Comparison of ENCODE assay signal across 19 mouse cellular contexts in genomic region chr12:8927652-8928051, GRCm38 (mm10). TPM values are rescaled to one million over a fixed set of nuclear protein-coding genes. Genes with fewer than 3 reads are reported as not detected.
A peak's percentile ranks its signal among the peaks of the same experiment; 100 is the strongest.
DNase-seq lines count a peak whose midpoint lies in the region; ATAC-seq and TF ChIP-seq lines count a peak whose summit lies in the region.
"Had no signal": no experiment of that assay in that cellular context is flagged by ENCODE, and none has a peak within 500 bp of the region (broad histone marks: within the 10 kb centered on the region; RNA-seq: fewer than 3 reads in every experiment).

No protein-coding gene starts in this region.

- H3K27ac ChIP-seq in gastrocnemius, adult 2 months, result peak overlapping the region; percentile 77
- H3K27ac ChIP-seq in lung, postnatal 0 days (ENCODE audit: low read length), result no peak overlapping the region
- H3K27ac ChIP-seq: embryonic facial prominence, embryonic 12.5 days; limb, embryonic 10.5 days; neural tube, embryonic 15.5 days had no signal

- WGBS in lung, postnatal 0 days, result 76% methylated on average over 3 of the region's 3 CpGs
- whole genome bisulfite sequencing in lung, adult 2 months, result 50% methylated on average over 3 of the region's 3 CpGs

- intact Hi-C loops in gastrocnemius, adult 2 months (cut with DNase I), result no loop called here

- ATAC-seq in lung, postnatal 0 days, result 0 out of 2 replicates have a peak, but pooled peaks have one; percentile 25
- ATAC-seq: intestine, postnatal 0 days had no signal

- H3K36me3 ChIP-seq in lung, postnatal 0 days (ENCODE audit: insufficient read depth, low read length), result peaks cover under 1% of the 10 kb centered on the region; the same call in 1 of the 2 replicates
- H3K36me3 ChIP-seq in splenic B cell, adult 2 months (ENCODE audit: control insufficient read depth, insufficient read depth, low read length, poor library complexity, severe bottlenecking), result 0 out of 2 replicates have a peak, but pooled peaks cover 1% of the 10 kb centered on the region

- no peak for TF ChIP-seq POLR2A in lung, adult 2 months (IDR thresholded peaks at IDR 0.05; ENCODE audit: borderline replicate concordance, extremely low read depth, low read depth, low read length)

- peaks cover 12% of the 10 kb centered on the region; the same call in 1 of the 2 replicates for H3K4me1 ChIP-seq in lung, postnatal 0 days (ENCODE audit: insufficient read depth, low read depth, low read length)
- H3K4me1 ChIP-seq in lung, adult 2 months (ENCODE audit: control insufficient read depth, insufficient read depth, low read length), result peaks cover 30% of the 10 kb centered on the region

- TF ChIP-seq CTCF in gastrocnemius, adult 2 months (IDR thresholded peaks at IDR 0.05), result no peak
- TF ChIP-seq CTCF in lung, postnatal 0 days (IDR thresholded peaks at IDR 0.05), result no peak
- TF ChIP-seq CTCF in lung, adult 2 months (IDR thresholded peaks at IDR 0.05; ENCODE audit: insufficient read depth, low read length), result no peak

- no peaks in the 10 kb centered on the region for H3K27me3 ChIP-seq in lung, postnatal 0 days (replicated peaks; ENCODE audit: insufficient read depth, low read length)
- H3K27me3 ChIP-seq in splenic B cell, adult 2 months (ENCODE audit: control insufficient read depth, insufficient read depth, low read length, poor library complexity, severe bottlenecking), result no peaks in the 10 kb centered on the region
- H3K27me3 ChIP-seq: embryonic facial prominence, embryonic 12.5 days; neural tube, embryonic 15.5 days had no signal

- no peaks in the 10 kb centered on the region for H3K9me3 ChIP-seq in lung, postnatal 0 days (ENCODE audit: low read length)
- H3K9me3 ChIP-seq: embryonic facial prominence, embryonic 12.5 days; limb, embryonic 10.5 days; neural tube, embryonic 15.5 days had no signal

- no peak for TF ChIP-seq EP300 in lung, postnatal 0 days (IDR thresholded peaks at IDR 0.05)

- H3K4me3 ChIP-seq in gastrocnemius, adult 2 months, result peak overlapping the region; percentile 44
- H3K4me3 ChIP-seq in lung, postnatal 0 days (ENCODE audit: low read depth, low read length), result no peak overlapping the region
- no peak overlapping the region for H3K4me3 ChIP-seq in lung, adult 2 months (replicated peaks; ENCODE audit: extremely low read depth, low read depth, low read length)
- H3K4me3 ChIP-seq: embryonic facial prominence, embryonic 12.5 days; limb, embryonic 10.5 days; neural tube, embryonic 15.5 days had no signal

- H3K4me2 ChIP-seq in lung, postnatal 0 days (replicated peaks; ENCODE audit: low read depth, low read length), result no peak overlapping the region
- H3K4me2 ChIP-seq: embryonic facial prominence, embryonic 12.5 days; lung, embryonic 14.5 days; neural tube, embryonic 15.5 days had no signal

- no peak overlapping the region for H3K9ac ChIP-seq in lung, postnatal 0 days (replicated peaks; ENCODE audit: low read depth)
- H3K9ac ChIP-seq: embryonic facial prominence, embryonic 12.5 days; lung, embryonic 14.5 days; neural tube, embryonic 15.5 days had no signal

- DNase-seq in gastrocnemius, adult 2 months, result no peak
- DNase-seq in gastrocnemius, adult 8-10 months (ENCODE audit: low spot score in 2 of 2), result no peak
- peak; percentile 53 for DNase-seq in lung, postnatal 0 days (ENCODE audit: low spot score)
- no peak for DNase-seq in lung, adult 2 months
- DNase-seq in induced T-regulatory cell, adult 2 months (ENCODE audit: low read depth), result peak; percentile 1
- peak; percentile 66 for DNase-seq in splenic B cell, adult 2 months (ENCODE audit: low read depth, low spot score)
- no peak for DNase-seq in cerebellum, adult 9-10 months
- no peak for DNase-seq in layer of hippocampus, postnatal 10 days (ENCODE audit: low spot score in 2 of 2)
- DNase-seq: adrenal gland, postnatal 25 days; cerebellum, postnatal 36 days; kidney, postnatal 10 days; layer of hippocampus, adult 9-11 months; lung, embryonic 14.5 days; thymus, adult 2 months had no signal

RNA-seq across cellular contexts. Expression of gene Laptm4a, which starts 6.2 kb away (rescaled TPM):
- total RNA-seq in gastrocnemius, adult 2 months (2021), result 100 to 1,000 TPM; 195 to 263 TPM
- 100 to 1,000 TPM; 221 to 236 (median 226) TPM for total RNA-seq in gastrocnemius, adult 8-10 months (2022)
- 467 and 484 TPM in 2 replicates for polyA plus RNA-seq in lung, postnatal 0 days (2015; fragmentation: Nextera tagmentation; extraction: Ambion mirVana)
- 330 and 363 TPM in 2 replicates for polyA plus RNA-seq in lung, adult 2 months (2012; rRNA removed)
- 100 to 1,000 TPM; 205 to 226 TPM for total RNA-seq in layer of hippocampus, postnatal 10 days (2021)

RNA-seq across cellular contexts. Expression of gene Matn3, which starts 20.1 kb away (rescaled TPM):
- total RNA-seq in gastrocnemius, adult 2 months (2021), result under 1 TPM in 1 of 2 experiments, not detected in 1; 0.36 TPM
- under 1 TPM in 1 of 4 experiments, not detected in 3; 0.12 TPM for total RNA-seq in gastrocnemius, adult 8-10 months (2022)
- polyA plus RNA-seq in lung, postnatal 0 days (2015; fragmentation: Nextera tagmentation; extraction: Ambion mirVana), result 0.33 and 0.52 TPM in 2 replicates
- polyA plus RNA-seq in lung, adult 2 months (2012; rRNA removed), result 0.07 TPM in 1 of 2 replicates, not detected in the other
- total RNA-seq in layer of hippocampus, postnatal 10 days (2021), result under 1 TPM in 1 of 2 experiments, not detected in 1; 0.11 TPM
- total RNA-seq: adrenal gland, postnatal 25 days had no signal
- polyA plus RNA-seq: gonadal fat pad, adult 2 months; intestine, postnatal 0 days had no signal

RNA-seq across cellular contexts. Expression of gene Wdr35, which starts 46.0 kb away (rescaled TPM):
- total RNA-seq in gastrocnemius, adult 2 months (2021), result 10 to 100 TPM in 1 of 2 experiments, 1 to 10 TPM in 1; 8.8 to 11.8 TPM
- total RNA-seq in gastrocnemius, adult 8-10 months (2022), result 10 to 100 TPM in 2 of 4 experiments, 1 to 10 TPM in 2; 8.4 to 10.7 (median 9.5) TPM
- 7.6 and 10.4 TPM in 2 replicates for polyA plus RNA-seq in lung, postnatal 0 days (2015; fragmentation: Nextera tagmentation; extraction: Ambion mirVana)
- polyA plus RNA-seq in lung, adult 2 months (2012; rRNA removed), result 2.5 and 5.0 TPM in 2 replicates
- 10 to 100 TPM; 43.0 to 47.6 TPM for total RNA-seq in layer of hippocampus, postnatal 10 days (2021)

Comparison
In these comparisons a context has a peak if more than half of its experiments do, and no peak if none do; other contexts are left out.
1. DNase-seq: peak in lung, postnatal 0 days (single experiment), induced T-regulatory cell, adult 2 months (single experiment) and splenic B cell, adult 2 months (single experiment); none in gastrocnemius, adult 2 months (single experiment), gastrocnemius, adult 8-10 months (0 of 2), lung, adult 2 months (single experiment), cerebellum, adult 9-10 months (single experiment) and layer of hippocampus, postnatal 10 days (0 of 2).